ENCODE assay signal across 25 mouse cellular contexts in genomic region chr10:66904552-66905367, GRCm38 (mm10).
DNase-seq lines count a peak whose midpoint lies in the region; ATAC-seq lines count a peak whose summit lies in the region.
"Had no signal": no experiment of that assay in that cellular context is flagged by ENCODE, and none has a peak within 500 bp of the region (broad histone marks: within the 10 kb centered on the region; RNA-seq: fewer than 3 reads in every experiment).

No protein-coding gene starts in this region.

- WGBS in forebrain, embryonic 16.5 days = 64% methylated on average over 10 of the region's 10 CpGs

- H3K9me3 ChIP-seq in forebrain, embryonic 16.5 days (ENCODE audit: control insufficient read depth, low read length) = no peaks in the 10 kb centered on the region
- H3K9me3 ChIP-seq: forebrain, embryonic 15.5 days; hindbrain, embryonic 15.5 days; intestine, embryonic 15.5 days; kidney, embryonic 15.5 days; limb, embryonic 15.5 days; liver, embryonic 15.5 days; megakaryocyte, embryonic 14.5 days had no signal

- peak; percentile 65 for ATAC-seq in megakaryocyte, adult 5-6 weeks (ENCODE audit: poor library complexity, severe bottlenecking)
- ATAC-seq in forebrain, embryonic 16.5 days = no peak
- ATAC-seq: activated CD4-positive, CD25-positive, alpha-beta regulatory T cell, adult 4 months; forebrain, embryonic 15.5 days; intestine, embryonic 15.5 days; lung, postnatal 0 days had no signal

- H3K27me3 ChIP-seq in forebrain, embryonic 16.5 days (replicated peaks; ENCODE audit: control insufficient read depth, insufficient read depth, low read length) = no peaks in the 10 kb centered on the region
- H3K27me3 ChIP-seq: forebrain, embryonic 15.5 days; hindbrain, embryonic 15.5 days; intestine, embryonic 15.5 days; kidney, embryonic 15.5 days; limb, embryonic 15.5 days; liver, embryonic 15.5 days had no signal

- no peak overlapping the region for H3K4me3 ChIP-seq in forebrain, embryonic 16.5 days (replicated peaks; ENCODE audit: low read length)
- H3K4me3 ChIP-seq: forebrain, embryonic 15.5 days; heart, adult 2 months; hindbrain, embryonic 15.5 days; intestine, embryonic 15.5 days; kidney, embryonic 15.5 days; limb, embryonic 15.5 days; liver, embryonic 15.5 days; megakaryocyte, embryonic 14.5 days had no signal

- H3K4me2 ChIP-seq in forebrain, embryonic 16.5 days (ENCODE audit: low read length) = no peak overlapping the region
- H3K4me2 ChIP-seq: forebrain, embryonic 15.5 days; hindbrain, embryonic 15.5 days; intestine, embryonic 15.5 days; kidney, embryonic 15.5 days; limb, embryonic 15.5 days; liver, embryonic 15.5 days had no signal

- no peak overlapping the region for H3K27ac ChIP-seq in forebrain, embryonic 16.5 days (ENCODE audit: low read length)
- H3K27ac ChIP-seq: forebrain, embryonic 15.5 days; heart, adult 2 months; hindbrain, embryonic 15.5 days; intestine, embryonic 15.5 days; kidney, embryonic 15.5 days; limb, embryonic 15.5 days; liver, embryonic 15.5 days had no signal

- H3K36me3 ChIP-seq in forebrain, embryonic 16.5 days (ENCODE audit: control insufficient read depth, insufficient read depth) = no peaks in the 10 kb centered on the region
- H3K36me3 ChIP-seq: forebrain, embryonic 15.5 days; hindbrain, embryonic 15.5 days; intestine, embryonic 15.5 days; kidney, embryonic 15.5 days; limb, embryonic 15.5 days; liver, embryonic 15.5 days had no signal

- no peak overlapping the region for H3K9ac ChIP-seq in forebrain, embryonic 16.5 days (replicated peaks; ENCODE audit: low read depth, low read length)
- H3K9ac ChIP-seq: forebrain, embryonic 15.5 days; hindbrain, embryonic 15.5 days; intestine, embryonic 15.5 days; kidney, embryonic 15.5 days; limb, embryonic 15.5 days; liver, embryonic 15.5 days had no signal

- peaks cover 15% of the 10 kb centered on the region for H3K4me1 ChIP-seq in forebrain, embryonic 16.5 days (replicated peaks; ENCODE audit: control insufficient read depth, insufficient read depth, low read length)

- peak; percentile 44 to 48 for DNase-seq in frontal cortex, adult 2 months (ENCODE audit: extremely low spot score in 1 of 2, low spot score in 1 of 2)
- no peak for DNase-seq in frontal cortex, postnatal 25 days (ENCODE audit: low spot score in 2 of 2)
- DNase-seq in 3134 (ENCODE audit: extremely low read depth, insufficient read length, low spot score) (peak; percentile 70), NIH3T3 (ENCODE audit: low read depth) (peak; percentile 92)
- DNase-seq in kidney, adult 8-10 months = no peak
- DNase-seq: adrenal gland, postnatal 36 days; B cell, adult 2 months; cerebellum, adult 2 months; heart, adult 2 months; heart, postnatal 36 days; kidney, postnatal 4 days; layer of hippocampus, postnatal 36 days; midbrain, embryonic 14.5 days; thymus, postnatal 25 days had no signal

Comparison
In these comparisons a context has a peak if more than half of its experiments do, and no peak if none do; other contexts are left out.
1. DNase-seq: peak in frontal cortex, adult 2 months (2 of 2), 3134 (single experiment) and NIH3T3 (single experiment); none in frontal cortex, postnatal 25 days (0 of 2) and kidney, adult 8-10 months (0 of 2).